Mouse (Mus musculus) liver, adult 2 months (tissue): Measurements from ENCODE around the gene Afdn. TPM values are rescaled to one million over a fixed set of nuclear protein-coding genes. Genes with fewer than 3 reads are reported as not detected.

Experiments used
- DNase-seq: peaks from one replicate; pipeline ENCODE4 v3.0.0-alpha.2; 2011; ENCODE audit warnings: low read depth, low spot score; ENCODE audit errors: extremely low read depth
- H3K27ac ChIP-seq: fragments of 200-500 bp; replicated peaks from 2 replicates; pipeline ENCODE4 v1.5.1; 2012; ENCODE audit warnings: low read depth, mild to moderate bottlenecking, control low read depth, inconsistent platforms, low read length; ENCODE audit not compliant: insufficient read depth
- H3K27me3 ChIP-seq: fragments of 200-500 bp; 2 replicates; pipeline ENCODE4 v1.6.1; 2012; ENCODE audit warnings: mild to moderate bottlenecking, moderate library complexity, low read length, inconsistent platforms; ENCODE audit not compliant: control insufficient read depth, insufficient read depth
- H3K36me3 ChIP-seq: fragments of 200-500 bp; 2 replicates; pipeline ENCODE4 v1.6.1; 2012; ENCODE audit warnings: low read length, inconsistent platforms; ENCODE audit not compliant: control insufficient read depth, insufficient read depth
- H3K4me1 ChIP-seq: fragments of 200-500 bp; 2 replicates; pipeline ENCODE4 v1.6.1; 2011; ENCODE audit warnings: low read length; ENCODE audit not compliant: control insufficient read depth, insufficient read depth
- H3K4me3 ChIP-seq: fragments of 200-500 bp; 2 replicates; pipeline ENCODE4 v1.5.1; 2011; ENCODE audit warnings: low read depth, mild to moderate bottlenecking, control low read depth, low read length, moderate library complexity; ENCODE audit not compliant: insufficient read depth
- H3K79me2 ChIP-seq: fragments of 200-500 bp; 2 replicates; pipeline ENCODE4 v1.6.1; 2012; ENCODE audit warnings: inconsistent platforms, mild to moderate bottlenecking, low read length, moderate library complexity; ENCODE audit not compliant: control insufficient read depth, insufficient read depth
- H3K9ac ChIP-seq: fragments of 200-500 bp; 2 replicates; pipeline ENCODE4 v1.6.1; 2012; ENCODE audit warnings: low read depth, mild to moderate bottlenecking, control low read depth, inconsistent platforms, low read length
- CTCF ChIP-seq: fragments of 200-500 bp; IDR thresholded peaks from 2 replicates; pipeline ENCODE4 v1.5.1; 2011; ENCODE audit warnings: low read depth, low read length, control low read depth
- POLR2A ChIP-seq: fragments of 200-500 bp; IDR thresholded peaks from 2 replicates; pipeline ENCODE4 v1.6.1; 2011; ENCODE audit warnings: low read length, control low read depth; ENCODE audit not compliant: insufficient read depth; ENCODE audit errors: extremely low read depth
- WGBS: fragments of 180-500 bp; shearing (Covaris S2); methylation state at CpG from one replicate; pipeline ENCODE4 v1.1.7; 2018; 5-methylcytosine and 5-hydroxymethylcytosine counted together
- polyA plus RNA-seq: library from polyadenylated mRNA; depleted of rRNA; stranded (reverse); fragments of >200 nt; gene quantifications from 2 replicates; pipeline ENCODE4 v1.2.3, GENCODE M21; 2012
- total RNA-seq: library from RNA; depleted of rRNA; stranded (reverse); fragments of >200 nt; gene quantifications from 2 replicates; pipeline ENCODE4 v1.2.3, GENCODE M21; 2014

Gene Afdn
- total and polyA plus RNA-seq, 2 experiments = 15.9 to 41.3 TPM

GRCm38 (mm10) chr17:13874245-13874644, 113.9 kb downstream of the Afdn start:
- H3K4me3 ChIP-seq = no peak overlapping the region
- H3K36me3 ChIP-seq = peaks cover 3% of the 10 kb centered on the region
- no peaks in the 10 kb centered on the region for H3K27me3 ChIP-seq
- no peak for DNase-seq
- no peak overlapping the region for H3K27ac ChIP-seq
- no peak for TF ChIP-seq POLR2A
- no peak for TF ChIP-seq CTCF
- 93% methylated on average over 1 of the region's 1 CpGs for WGBS
- no peaks in the 10 kb centered on the region for H3K4me1 ChIP-seq
- peaks cover 7% of the 10 kb centered on the region; the same call in 1 of the 2 replicates for H3K79me2 ChIP-seq
- H3K9ac ChIP-seq = no peak overlapping the region

DNA sequence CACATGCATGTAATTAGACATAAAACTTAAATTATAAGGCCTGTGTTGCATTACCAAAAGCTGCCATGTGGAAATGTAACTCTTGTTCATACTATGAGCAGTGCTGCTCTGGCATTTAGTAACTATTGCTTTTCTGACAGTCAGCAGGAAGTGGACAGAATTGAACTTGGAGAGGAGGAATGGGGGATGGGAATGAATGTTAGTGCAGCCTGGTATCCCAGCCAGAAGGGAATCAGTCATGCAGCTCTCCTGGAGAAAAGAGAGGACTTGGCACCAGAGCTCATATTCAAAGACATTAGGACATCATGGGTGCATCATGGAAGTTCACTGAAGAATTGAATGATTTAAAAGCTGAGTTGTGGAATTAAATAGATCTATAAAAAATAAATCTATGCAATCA, 117.1 kb downstream of the Afdn start:
- Histone ChIP-seq H3K9ac (no peak overlapping the region), H3K79me2 (peaks cover 2% of the 10 kb centered on the region; the same call in 1 of the 2 replicates), H3K27ac (no peak overlapping the region), H3K4me3 (no peak overlapping the region), H3K27me3 (no peaks in the 10 kb centered on the region), H3K4me1 (no peaks in the 10 kb centered on the region), H3K36me3 (peaks cover 13% of the 10 kb centered on the region)
- TF ChIP-seq CTCF = no peak
- TF ChIP-seq POLR2A = no peak
- peak; percentile 12 for DNase-seq

DNA sequence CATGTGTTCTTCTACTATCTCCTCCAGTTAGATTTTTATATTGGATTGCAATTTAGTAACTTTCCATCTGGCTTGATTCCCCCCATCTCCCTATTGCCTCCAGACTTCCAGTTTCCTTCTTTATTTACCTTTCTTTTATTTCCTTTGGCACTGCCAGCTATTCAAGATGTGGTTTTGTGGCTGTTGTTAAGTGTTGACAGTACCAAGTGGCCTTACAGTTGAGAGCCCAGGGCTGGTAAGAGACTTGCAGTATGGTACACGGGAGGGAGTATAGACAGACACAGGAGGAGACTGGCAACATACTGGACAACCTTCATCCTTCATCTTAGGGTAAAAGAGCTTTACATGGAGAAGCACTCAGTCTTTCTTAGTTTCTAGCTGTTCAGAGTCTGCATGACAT, 119.4 kb downstream of the Afdn start:
- H3K27ac ChIP-seq = no peak overlapping the region
- 91% methylated on average over 1 of the region's 1 CpGs for WGBS
- DNase-seq = no peak
- H3K79me2 ChIP-seq = no peaks in the 10 kb centered on the region; the same call in 1 of the 2 replicates
- H3K36me3 ChIP-seq = peaks cover 27% of the 10 kb centered on the region
- H3K27me3 ChIP-seq = no peaks in the 10 kb centered on the region
- H3K4me3 ChIP-seq = no peak overlapping the region
- H3K9ac ChIP-seq = no peak overlapping the region
- no peaks in the 10 kb centered on the region for H3K4me1 ChIP-seq
- TF ChIP-seq POLR2A (no peak), CTCF (no peak)

- Histone ChIP-seq H3K36me3 (peaks cover 47% of the 10 kb centered on the region), H3K27me3 (no peaks in the 10 kb centered on the region), H3K79me2 (no peaks in the 10 kb centered on the region), H3K27ac (no peak overlapping the region), H3K4me1 (no peaks in the 10 kb centered on the region), H3K4me3 (no peak overlapping the region), H3K9ac (no peak overlapping the region)
- WGBS = 86% methylated on average over 5 of the region's 5 CpGs
- no peak for TF ChIP-seq POLR2A
- no peak for TF ChIP-seq CTCF
- DNase-seq = no peak
Observed at GRCm38 (mm10) chr17:13883540-13883939, 123.2 kb downstream of the Afdn start.

- H3K4me1 ChIP-seq = no peaks in the 10 kb centered on the region
- H3K4me3 ChIP-seq = no peak overlapping the region
- DNase-seq = no peak
- H3K36me3 ChIP-seq = peaks cover 32% of the 10 kb centered on the region
- no peaks in the 10 kb centered on the region for H3K79me2 ChIP-seq
- TF ChIP-seq CTCF = no peak
- no peak for TF ChIP-seq POLR2A
- no peaks in the 10 kb centered on the region for H3K27me3 ChIP-seq
- H3K9ac ChIP-seq = no peak overlapping the region
- H3K27ac ChIP-seq = no peak overlapping the region
- whole genome bisulfite sequencing = 88% methylated on average over 7 of the region's 7 CpGs
Observed at GRCm38 (mm10) chr17:13889818-13890434, 129.6 kb downstream of the Afdn start.

DNA sequence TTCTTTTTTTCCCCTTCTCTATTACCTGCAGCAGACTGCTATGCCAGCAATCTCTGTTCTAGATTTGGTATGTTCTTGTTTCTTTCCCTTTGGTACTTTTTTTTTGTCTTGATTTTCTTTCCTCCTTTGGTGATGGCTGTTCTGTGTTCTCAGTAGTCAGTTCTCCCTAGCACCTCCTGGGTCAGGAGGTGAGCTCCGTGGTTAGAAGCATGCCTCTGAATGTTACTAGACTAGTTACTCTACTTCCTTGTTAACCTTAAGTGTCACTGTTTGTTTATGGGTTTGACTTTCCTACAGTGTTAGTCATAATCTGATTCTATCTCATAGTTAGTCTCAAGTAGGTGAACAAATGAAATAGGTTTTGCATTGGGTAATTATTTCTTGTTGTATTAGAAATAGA, 130.6 kb downstream of the Afdn start:
- no peak for DNase-seq
- H3K27ac ChIP-seq = no peak overlapping the region
- 74% methylated on average over 1 of the region's 1 CpGs for WGBS
- no peak overlapping the region for H3K9ac ChIP-seq
- no peak overlapping the region for H3K4me3 ChIP-seq
- H3K79me2 ChIP-seq = no peaks in the 10 kb centered on the region
- no peak for TF ChIP-seq CTCF
- TF ChIP-seq POLR2A = no peak
- H3K27me3 ChIP-seq = no peaks in the 10 kb centered on the region
- H3K36me3 ChIP-seq = peaks cover 29% of the 10 kb centered on the region
- no peaks in the 10 kb centered on the region for H3K4me1 ChIP-seq
